Mouse (Mus musculus): ENCODE measurements around the gene Gng8.

The Gng8 gene

DNA sequence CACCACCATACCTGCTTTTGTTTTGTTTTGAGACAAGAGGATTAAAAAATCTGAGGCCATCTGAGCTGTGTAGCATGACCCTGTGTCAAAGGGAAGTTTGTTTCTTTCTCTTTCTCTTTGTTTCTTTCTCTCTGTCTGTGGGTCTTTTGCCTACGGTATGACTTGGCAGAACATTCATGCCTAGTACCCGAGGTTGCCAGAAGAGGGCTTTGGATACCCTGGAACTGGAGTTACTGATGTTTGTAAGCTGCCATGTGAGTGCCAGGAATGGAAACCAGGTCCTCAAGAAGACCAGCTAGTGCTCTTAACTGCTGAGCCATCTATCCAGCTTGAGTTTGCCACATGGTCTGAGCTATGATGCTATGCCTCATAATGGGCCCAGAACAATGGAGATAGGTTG is 36.8 kb downstream of the Gng8 start:
- no peak for DNase-seq

DNA sequence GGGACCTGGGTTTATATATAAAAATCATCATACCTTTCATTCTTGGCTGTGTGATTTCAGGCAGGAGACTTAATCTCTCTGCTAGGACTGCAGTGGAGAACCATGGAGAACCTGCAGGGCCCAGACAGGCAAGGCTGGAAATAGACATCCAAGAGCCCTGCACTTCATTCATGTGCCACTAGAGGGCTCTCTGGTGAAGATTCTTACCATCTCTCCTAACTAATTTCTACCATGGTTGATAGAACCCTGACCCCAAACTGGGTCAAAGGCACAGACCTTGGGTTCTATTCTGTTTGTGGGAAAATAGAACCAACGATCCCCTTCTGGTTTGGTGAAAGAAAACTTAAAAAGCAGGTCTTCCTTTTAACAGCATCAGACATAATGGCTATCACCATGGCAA is 39.3 kb downstream of the Gng8 start:
- peak; percentile 89 to 91 for DNase-seq

DNA sequence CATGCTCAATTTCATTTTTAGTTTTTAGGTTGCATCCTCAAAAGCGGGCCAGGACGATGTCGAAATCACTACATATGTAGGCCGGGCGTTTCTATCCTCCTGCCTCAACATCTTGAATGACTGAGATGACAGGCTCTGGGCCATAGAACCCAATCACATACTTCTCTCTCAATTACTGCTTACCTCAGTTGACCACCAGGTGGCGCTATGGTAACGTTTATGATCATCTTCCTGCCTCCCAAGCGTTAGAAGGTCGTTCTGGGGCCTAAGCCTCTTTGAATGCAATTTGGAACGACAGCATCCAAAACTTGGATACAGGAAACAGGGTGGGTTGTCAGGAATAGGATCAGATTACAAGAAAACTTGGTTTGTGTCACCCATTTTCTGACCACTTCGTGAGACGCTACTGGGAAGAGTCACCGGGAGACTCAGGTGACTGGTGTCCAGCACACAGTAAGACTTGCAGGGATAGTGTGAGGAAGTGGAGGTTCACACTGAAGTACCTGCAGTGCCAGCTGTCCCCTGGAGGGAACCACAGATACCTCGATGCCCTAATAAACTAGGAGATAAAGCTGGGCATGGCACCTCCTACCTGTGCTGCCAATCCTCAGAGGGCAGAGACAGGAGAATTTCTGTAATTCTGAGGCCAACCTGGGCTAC is 40.5 kb downstream of the Gng8 start:
- peak; percentile 94 to 96 for DNase-seq

DNA sequence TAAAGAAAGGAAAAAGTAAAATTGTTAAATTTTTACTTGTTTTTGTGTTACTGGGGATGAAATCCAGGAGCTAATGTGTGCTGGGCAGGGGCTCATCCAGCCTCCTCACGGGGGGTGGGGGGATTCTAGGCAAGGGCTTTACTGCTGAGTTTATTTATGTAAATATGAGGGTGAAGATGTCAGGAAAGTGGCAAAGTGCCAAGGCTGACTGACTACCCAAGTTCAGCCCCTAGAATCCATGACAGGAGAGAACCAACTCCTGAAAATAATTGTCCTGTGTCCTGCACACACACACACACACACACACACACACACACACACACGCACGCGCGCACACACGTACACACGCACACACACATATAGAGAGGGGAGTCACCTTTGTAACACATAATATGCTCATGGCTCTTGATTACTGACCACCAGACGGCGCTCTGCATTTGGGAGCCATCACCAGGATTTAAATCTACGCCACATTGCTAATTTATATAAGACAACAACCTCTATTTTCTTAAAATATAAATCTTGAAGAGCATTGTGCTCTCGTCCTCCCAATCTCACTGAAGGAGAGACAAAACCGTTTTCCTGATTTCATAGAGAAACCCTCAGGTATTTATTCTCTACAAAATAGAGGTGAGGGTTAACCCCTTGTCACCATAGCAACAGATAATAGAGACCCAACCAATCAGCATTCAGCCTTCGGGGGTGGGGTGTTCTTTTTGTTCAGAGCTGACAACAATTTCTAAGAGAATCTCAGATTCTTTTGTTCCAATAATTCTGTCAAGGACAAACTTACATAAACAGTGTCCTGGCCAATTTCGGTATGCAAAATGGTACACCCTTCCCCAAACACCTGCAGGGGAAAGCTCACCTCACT is 41.4 kb downstream of the Gng8 start:
- peak; percentile 85 to 89 for DNase-seq

DNA sequence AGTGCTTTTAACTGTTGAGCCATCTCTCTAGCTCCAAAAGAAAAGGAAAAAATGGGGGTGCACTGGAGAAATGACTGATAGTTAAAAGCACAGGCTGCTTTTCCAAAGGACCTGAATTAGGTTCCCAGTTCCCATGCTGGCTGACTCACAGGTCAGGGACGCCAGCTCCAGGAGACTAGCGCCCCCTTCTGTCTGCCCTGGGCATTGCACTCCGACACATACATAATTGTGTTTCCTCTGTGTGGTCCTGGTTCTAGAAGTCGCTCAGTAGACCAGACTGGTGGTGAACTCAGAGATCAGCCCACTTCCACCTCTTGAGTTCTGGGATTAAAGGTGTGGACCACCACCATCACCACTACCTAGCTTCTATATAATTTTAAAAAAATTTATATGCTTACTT is 45.7 kb downstream of the Gng8 start:
- DNase-seq: peak; percentile 42 to 78

DNA sequence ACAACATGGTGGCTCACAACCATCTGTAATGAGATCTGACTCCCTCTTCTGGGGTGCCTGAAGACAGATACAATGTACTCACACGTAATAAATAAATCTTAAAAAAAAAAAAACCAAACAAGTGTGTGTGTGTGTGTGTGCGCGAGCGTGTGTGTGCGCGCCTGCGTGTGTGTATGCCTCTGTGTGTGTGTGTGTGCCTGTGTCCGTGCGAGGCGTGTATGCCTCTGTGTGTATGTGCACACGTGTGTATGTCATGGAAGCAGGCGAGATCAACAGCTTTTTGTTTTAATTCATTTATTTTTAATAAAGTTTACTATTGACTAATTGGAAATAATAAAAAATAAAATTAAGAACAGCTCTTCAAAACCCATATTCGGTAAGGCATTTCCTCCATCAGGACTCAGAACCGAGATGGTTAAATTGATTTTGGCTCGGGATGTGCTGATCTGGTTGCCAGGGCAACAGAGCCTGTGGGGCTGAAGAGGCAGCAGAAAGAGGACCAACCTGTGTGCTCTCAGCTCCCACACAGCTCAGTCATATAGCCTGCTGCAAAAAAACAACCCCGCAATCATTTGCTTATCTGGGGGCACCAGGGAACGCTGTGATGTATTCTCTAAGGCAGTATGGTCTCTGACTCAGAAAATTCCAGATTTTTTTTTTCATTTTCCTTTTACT is 46.7 kb downstream of the Gng8 start:
- peak; percentile 80 to 81 for DNase-seq

DNA sequence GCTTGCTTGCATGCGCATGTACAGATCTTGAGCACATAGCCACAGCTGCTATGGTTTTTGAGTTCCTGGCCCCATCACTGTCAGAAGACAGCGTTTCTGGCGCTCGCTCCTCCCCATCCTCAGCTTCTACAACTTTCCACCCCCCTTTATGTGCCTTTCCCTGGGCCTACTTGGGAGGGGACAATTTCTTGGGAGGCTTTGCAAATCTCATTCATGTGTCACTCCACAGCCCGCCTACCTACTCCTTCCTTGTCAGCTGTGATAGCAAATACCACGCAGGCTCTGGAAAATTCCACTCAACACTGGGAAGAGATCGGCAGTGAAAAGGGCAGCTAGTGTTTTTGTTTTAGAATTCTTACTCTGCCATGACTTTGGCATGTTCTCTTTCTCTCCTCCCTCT is 48.7 kb downstream of the Gng8 start:
- no peak for DNase-seq

DNA sequence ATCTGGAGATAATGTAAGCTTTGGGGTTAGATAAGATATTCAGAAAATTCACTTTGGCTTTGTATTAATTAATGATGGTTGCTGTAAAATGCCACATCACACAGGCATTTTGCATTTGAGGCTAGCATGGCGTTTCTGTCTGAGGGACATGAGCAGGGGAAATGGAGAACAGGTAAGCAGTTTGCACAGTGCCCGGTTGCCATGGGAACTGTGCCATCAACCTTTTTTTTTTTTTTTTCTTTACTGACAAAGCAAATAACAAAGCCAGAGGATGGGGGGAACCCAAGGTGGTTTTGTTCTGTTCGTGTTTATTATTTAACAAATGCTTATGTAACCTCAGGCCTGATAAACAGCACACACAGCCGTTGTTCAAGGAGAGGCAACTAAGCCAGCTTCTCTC is 51.3 kb downstream of the Gng8 start:
- DNase-seq: peak in 1 of 2 experiments; percentile 22

DNA sequence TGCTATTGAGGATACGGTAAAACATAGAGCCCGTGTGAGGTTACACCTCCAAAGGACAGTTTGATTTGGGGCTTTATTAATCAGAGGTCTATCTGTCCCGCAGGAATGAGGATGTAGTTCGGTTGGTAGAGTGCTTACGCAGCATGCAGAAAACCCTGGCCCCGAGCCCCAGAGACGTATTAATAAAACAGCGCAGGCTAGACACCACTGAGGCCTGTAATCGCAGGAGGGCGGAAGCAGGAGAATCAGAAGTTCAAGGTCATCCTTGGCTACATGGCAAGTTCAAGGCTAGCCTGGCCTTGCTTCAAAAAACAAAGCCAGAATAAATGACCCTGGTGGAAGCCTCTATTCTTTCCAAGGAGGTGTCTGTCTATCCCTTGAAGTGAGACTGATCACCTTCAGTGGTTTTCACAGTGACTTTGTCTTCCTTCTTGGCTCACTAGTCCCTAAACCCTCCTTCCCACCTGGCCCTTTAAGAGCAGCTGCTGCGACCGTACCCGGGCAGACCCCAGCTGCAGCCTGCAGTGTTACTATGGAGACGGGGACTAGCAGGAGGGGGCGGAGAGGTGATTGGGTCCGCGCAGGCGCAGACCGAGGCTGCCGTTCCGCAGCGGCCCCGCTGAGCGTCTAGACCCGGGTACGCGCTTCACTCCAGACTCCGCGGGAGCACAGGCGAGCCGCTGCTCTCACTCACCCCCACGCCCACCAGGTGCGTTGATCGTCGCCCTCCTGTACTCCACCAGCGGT is 52.6 kb downstream of the Gng8 start, which contains the start of gene Pnmal2:
TSS of gene Pnmal2 (plus strand) at position 622 of the 747 bp plus-strand sequence.
- peak; percentile 95 for DNase-seq

DNA sequence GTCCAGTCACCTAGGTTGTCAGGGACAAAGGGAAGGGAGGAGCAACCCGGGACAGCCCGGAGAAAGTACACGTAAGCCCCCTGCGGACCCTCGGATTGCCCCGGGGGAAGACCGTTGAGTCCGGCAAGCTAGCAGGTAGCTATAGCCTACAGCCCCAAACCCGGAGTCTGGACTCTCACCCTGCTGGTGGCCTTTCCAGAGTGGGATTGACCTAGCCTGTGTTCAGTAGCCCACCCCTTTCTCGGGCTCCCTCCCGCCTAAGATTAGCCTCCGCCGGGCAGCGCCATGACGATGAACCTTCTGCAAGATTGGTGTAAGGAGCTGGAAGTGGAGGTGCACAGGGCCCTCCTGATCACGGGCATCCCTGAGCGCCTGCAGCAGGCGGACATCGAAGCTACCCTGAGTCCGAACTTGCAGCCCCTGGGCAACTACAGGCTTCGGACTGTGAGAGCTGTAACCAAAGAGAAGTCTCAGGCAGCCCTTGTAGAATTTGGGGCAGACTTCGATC is 53.3 kb downstream of the Gng8 start:
- DNase-seq: peak in 1 of 2 experiments; percentile 67
